Mouse (Mus musculus): ENCODE measurements at regions not wholly inside any gene's neighbourhood (a gene's known extent, or its start where the extent isn't known, plus 50 kb on each side); places are given as distances from the start of the nearest gene placed in this dataset.

GRCm38 (mm10) chr4:8427812-8428211 is 189.0 kb upstream of the Car8 start:
- WGBS = 28% methylated on average over 4 of the region's 4 CpGs
- H3K9ac ChIP-seq = no peak overlapping the region
- no peak for TF ChIP-seq CTCF (IDR thresholded peaks at IDR 0.05; ENCODE audit: low read depth)
- H3K27me3 ChIP-seq (ENCODE audit: insufficient read depth, low read length) = no peaks in the 10 kb centered on the region
- DNase-seq (no peak), ATAC-seq (ENCODE audit: insufficient read depth) (no peak)
- no peaks in the 10 kb centered on the region for H3K9me3 ChIP-seq (ENCODE audit: low read depth, low read length)
- H3K27ac ChIP-seq (ENCODE audit: low read depth) = no peak overlapping the region
- H3K4me2 ChIP-seq = no peak overlapping the region
- no peaks in the 10 kb centered on the region for H3K4me1 ChIP-seq (ENCODE audit: insufficient read depth)
- H3K4me3 ChIP-seq (ENCODE audit: low read depth, low read length) = no peak overlapping the region
- no peaks in the 10 kb centered on the region for H3K36me3 ChIP-seq (ENCODE audit: insufficient read depth)

GRCm38 (mm10) chr4:8423392-8424045 is 184.7 kb upstream of the Car8 start:
- Histone ChIP-seq H3K27ac (ENCODE audit: low read depth) (no peak overlapping the region), H3K4me2 (no peak overlapping the region), H3K4me1 (ENCODE audit: insufficient read depth) (no peaks in the 10 kb centered on the region), H3K36me3 (ENCODE audit: insufficient read depth) (no peaks in the 10 kb centered on the region), H3K27me3 (ENCODE audit: insufficient read depth, low read length) (no peaks in the 10 kb centered on the region), H3K9me3 (ENCODE audit: low read depth, low read length) (no peaks in the 10 kb centered on the region), H3K4me3 (ENCODE audit: low read depth, low read length) (no peak overlapping the region), H3K9ac (no peak overlapping the region)
- 42% methylated on average over 16 of the region's 16 CpGs for WGBS
- no peak for TF ChIP-seq CTCF (IDR thresholded peaks at IDR 0.05; ENCODE audit: low read depth)
- ATAC-seq (ENCODE audit: insufficient read depth) (peak; percentile 80), DNase-seq (peak; percentile 83)

- H3K9ac ChIP-seq = no peak overlapping the region
- no peak overlapping the region for H3K4me2 ChIP-seq
- no peaks in the 10 kb centered on the region for H3K9me3 ChIP-seq (ENCODE audit: low read depth, low read length)
- DNase-seq (no peak), ATAC-seq (ENCODE audit: insufficient read depth) (no peak)
- 86% methylated on average over 6 of the region's 6 CpGs for WGBS
- H3K27me3 ChIP-seq (ENCODE audit: insufficient read depth, low read length) = no peaks in the 10 kb centered on the region
- no peak for TF ChIP-seq CTCF (IDR thresholded peaks at IDR 0.05; ENCODE audit: low read depth)
- no peaks in the 10 kb centered on the region for H3K4me1 ChIP-seq (ENCODE audit: insufficient read depth)
- no peaks in the 10 kb centered on the region for H3K36me3 ChIP-seq (ENCODE audit: insufficient read depth)
- H3K27ac ChIP-seq (ENCODE audit: low read depth) = no peak overlapping the region
- H3K4me3 ChIP-seq (ENCODE audit: low read depth, low read length) = no peak overlapping the region
Measured at GRCm38 (mm10) chr4:8421285-8421684, 182.4 kb upstream of the Car8 start.

- DNase-seq (no peak), ATAC-seq (ENCODE audit: insufficient read depth) (peak; percentile 54; the same call in 1 of the 2 replicates)
- no peaks in the 10 kb centered on the region for H3K4me1 ChIP-seq (ENCODE audit: insufficient read depth)
- H3K9me3 ChIP-seq (ENCODE audit: low read depth, low read length) = no peaks in the 10 kb centered on the region
- no peak overlapping the region for H3K27ac ChIP-seq (ENCODE audit: low read depth)
- WGBS = 11% methylated on average over 1 of the region's 1 CpGs
- no peaks in the 10 kb centered on the region for H3K36me3 ChIP-seq (ENCODE audit: insufficient read depth)
- H3K4me2 ChIP-seq = no peak overlapping the region
- H3K27me3 ChIP-seq (ENCODE audit: insufficient read depth, low read length) = no peaks in the 10 kb centered on the region
- no peak overlapping the region for H3K9ac ChIP-seq
- H3K4me3 ChIP-seq (ENCODE audit: low read depth, low read length) = no peak overlapping the region
- no peak for TF ChIP-seq CTCF (IDR thresholded peaks at IDR 0.05; ENCODE audit: low read depth)
Measured at GRCm38 (mm10) chr4:8418374-8419031, 179.7 kb upstream of the Car8 start.

GRCm38 (mm10) chr4:8417821-8418220 is 179.0 kb upstream of the Car8 start:
- DNase-seq (no peak), ATAC-seq (ENCODE audit: insufficient read depth) (no peak)
- H3K9ac ChIP-seq = no peak overlapping the region
- no peaks in the 10 kb centered on the region for H3K27me3 ChIP-seq (ENCODE audit: insufficient read depth, low read length)
- no peak for TF ChIP-seq CTCF (IDR thresholded peaks at IDR 0.05; ENCODE audit: low read depth)
- H3K4me2 ChIP-seq = no peak overlapping the region
- H3K4me1 ChIP-seq (ENCODE audit: insufficient read depth) = no peaks in the 10 kb centered on the region
- no peak overlapping the region for H3K4me3 ChIP-seq (ENCODE audit: low read depth, low read length)
- no peaks in the 10 kb centered on the region for H3K36me3 ChIP-seq (ENCODE audit: insufficient read depth)
- H3K27ac ChIP-seq (ENCODE audit: low read depth) = no peak overlapping the region
- WGBS = 33% methylated on average over 5 of the region's 5 CpGs
- H3K9me3 ChIP-seq (ENCODE audit: low read depth, low read length) = no peaks in the 10 kb centered on the region

GRCm38 (mm10) chr4:8413307-8413706 is 174.5 kb upstream of the Car8 start:
- H3K36me3 ChIP-seq (ENCODE audit: insufficient read depth) = no peaks in the 10 kb centered on the region
- no peaks in the 10 kb centered on the region for H3K4me1 ChIP-seq (ENCODE audit: insufficient read depth)
- TF ChIP-seq CTCF (IDR thresholded peaks at IDR 0.05; ENCODE audit: low read depth) = no peak
- ATAC-seq (ENCODE audit: insufficient read depth) = no peak
- H3K9ac ChIP-seq = no peak overlapping the region
- H3K27ac ChIP-seq (ENCODE audit: low read depth) = no peak overlapping the region
- H3K4me3 ChIP-seq (ENCODE audit: low read depth, low read length) = no peak overlapping the region
- H3K9me3 ChIP-seq (ENCODE audit: low read depth, low read length) = no peaks in the 10 kb centered on the region
- DNase-seq = no peak
- H3K4me2 ChIP-seq = no peak overlapping the region
- H3K27me3 ChIP-seq (ENCODE audit: insufficient read depth, low read length) = no peaks in the 10 kb centered on the region

- Histone ChIP-seq H3K4me2 (no peak overlapping the region), H3K27ac (ENCODE audit: low read depth) (no peak overlapping the region), H3K4me3 (ENCODE audit: low read depth, low read length) (no peak overlapping the region), H3K9me3 (ENCODE audit: low read depth, low read length) (no peaks in the 10 kb centered on the region), H3K36me3 (ENCODE audit: insufficient read depth) (no peaks in the 10 kb centered on the region), H3K4me1 (ENCODE audit: insufficient read depth) (peaks cover 6% of the 10 kb centered on the region; the same call in 1 of the 2 replicates), H3K27me3 (ENCODE audit: insufficient read depth, low read length) (no peaks in the 10 kb centered on the region), H3K9ac (no peak overlapping the region)
- ATAC-seq (ENCODE audit: insufficient read depth) = peak; percentile 11; the same call in 1 of the 2 replicates
- no peak for TF ChIP-seq CTCF (IDR thresholded peaks at IDR 0.05; ENCODE audit: low read depth)
- 88% methylated on average over 2 of the region's 2 CpGs for WGBS
- DNase-seq = no peak
Measured at GRCm38 (mm10) chr4:8400069-8400468, 161.2 kb upstream of the Car8 start.

Data from lung, embryonic 14.5 days (tissue).